8 mouse cellular contexts compared by ENCODE assay signal in the genomic region with DNA sequence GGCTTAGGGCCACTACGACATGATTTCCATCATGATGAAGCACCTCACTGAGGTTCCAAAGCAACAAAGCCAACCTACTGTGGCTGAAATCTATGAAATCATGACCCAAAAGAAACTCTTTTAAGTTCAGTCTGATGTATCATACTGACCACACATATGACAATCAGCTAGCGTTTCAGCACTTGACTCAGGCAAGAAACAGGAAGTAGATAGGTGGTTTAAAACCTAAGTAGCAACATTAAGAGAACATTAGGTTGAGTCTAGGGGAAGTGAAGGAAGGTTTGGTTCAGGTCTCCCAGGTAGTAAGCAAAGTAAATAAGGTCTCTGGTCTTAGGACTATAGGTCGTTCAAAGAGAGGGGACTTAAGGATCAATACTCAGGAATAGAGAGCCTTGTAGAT. TPM values are rescaled to one million over a fixed set of nuclear protein-coding genes. Genes with fewer than 3 reads are reported as not detected.
DNase-seq lines count a peak whose midpoint lies in the region; ATAC-seq and TF ChIP-seq lines count a peak whose summit lies in the region.

No protein-coding gene starts in this region.

- WGBS in heart, embryonic 15.5 days = 55% methylated on average over 3 of the region's 3 CpGs
- WGBS in hindbrain, embryonic 15.5 days = 73% methylated on average over 3 of the region's 3 CpGs
- 72% methylated on average over 3 of the region's 3 CpGs for WGBS in midbrain, embryonic 11.5 days

- peaks cover 33% of the 10 kb centered on the region for H3K36me3 ChIP-seq in heart, embryonic 15.5 days
- H3K36me3 ChIP-seq in hindbrain, embryonic 15.5 days = peaks cover 15% of the 10 kb centered on the region
- peaks cover 7% of the 10 kb centered on the region; the same call in 1 of the 2 replicates for H3K36me3 ChIP-seq in midbrain, embryonic 11.5 days (ENCODE audit: control insufficient read depth, insufficient read depth, low read length)

- H3K4me2 ChIP-seq in heart, embryonic 15.5 days = peak overlapping the region; percentile 87
- H3K4me2 ChIP-seq in hindbrain, embryonic 15.5 days = peak overlapping the region; percentile 78
- H3K4me2 ChIP-seq in midbrain, embryonic 11.5 days = peak overlapping the region; percentile 88

- H3K9me3 ChIP-seq in heart, embryonic 15.5 days (replicated peaks) = no peaks in the 10 kb centered on the region
- no peaks in the 10 kb centered on the region for H3K9me3 ChIP-seq in hindbrain, embryonic 15.5 days
- no peaks in the 10 kb centered on the region for H3K9me3 ChIP-seq in midbrain, embryonic 11.5 days (ENCODE audit: control insufficient read depth, low read length)

- H3K27me3 ChIP-seq in heart, embryonic 15.5 days = no peaks in the 10 kb centered on the region
- no peaks in the 10 kb centered on the region for H3K27me3 ChIP-seq in hindbrain, embryonic 15.5 days
- no peaks in the 10 kb centered on the region for H3K27me3 ChIP-seq in midbrain, embryonic 11.5 days (ENCODE audit: control insufficient read depth, insufficient read depth, low read length)

- H3K9ac ChIP-seq in heart, embryonic 15.5 days = 0 out of 2 replicates have a peak overlapping the region, but pooled peaks have one; percentile 87
- H3K9ac ChIP-seq in hindbrain, embryonic 15.5 days = peak overlapping the region; percentile 86; the same call in 1 of the 2 replicates
- H3K9ac ChIP-seq in midbrain, embryonic 11.5 days (ENCODE audit: low read length) = peak overlapping the region; percentile 67

- H3K4me1 ChIP-seq in heart, embryonic 15.5 days (replicated peaks) = peaks cover 13% of the 10 kb centered on the region
- H3K4me1 ChIP-seq in bone marrow macrophage, adult 2 months (ENCODE audit: control insufficient read depth, insufficient read depth, low read length) = peaks cover 5% of the 10 kb centered on the region
- peaks cover 22% of the 10 kb centered on the region for H3K4me1 ChIP-seq in hindbrain, embryonic 15.5 days (replicated peaks)
- peaks cover 11% of the 10 kb centered on the region for H3K4me1 ChIP-seq in midbrain, embryonic 11.5 days (ENCODE audit: control insufficient read depth, insufficient read depth, low read length)

- H3K27ac ChIP-seq in heart, embryonic 15.5 days = no peak overlapping the region
- no peak overlapping the region for H3K27ac ChIP-seq in bone marrow macrophage, adult 2 months (ENCODE audit: insufficient read depth, low read depth, low read length)
- H3K27ac ChIP-seq in hindbrain, embryonic 15.5 days (replicated peaks) = no peak overlapping the region
- no peak overlapping the region for H3K27ac ChIP-seq in midbrain, embryonic 11.5 days (ENCODE audit: low read depth, low read length)

- no peak for ATAC-seq in heart, embryonic 15.5 days (replicated peaks; ENCODE audit: insufficient number of reproducible peaks, insufficient read depth, low FRiP score, low read depth)
- ATAC-seq in hindbrain, embryonic 15.5 days (ENCODE audit: low FRiP score, low read depth) = no peak
- no peak for ATAC-seq in midbrain, embryonic 11.5 days (ENCODE audit: low FRiP score)

- DNase-seq in heart, adult 8-10 months (ENCODE audit: low spot score) = no peak
- DNase-seq in midbrain, embryonic 11.5 days (ENCODE audit: low spot score, missing footprints) = no peak
- DNase-seq in thymus, adult 18-20 months = no peak
- DNase-seq in gastrocnemius, postnatal 10 days = no peak
- no peak for DNase-seq in layer of hippocampus, postnatal 10 days (ENCODE audit: low spot score in 2 of 2)

- H3K4me3 ChIP-seq in heart, embryonic 15.5 days = peak overlapping the region; percentile 88
- peak overlapping the region; percentile 86 for H3K4me3 ChIP-seq in bone marrow macrophage, adult 2 months (ENCODE audit: insufficient read depth, low read length)
- H3K4me3 ChIP-seq in hindbrain, embryonic 15.5 days = peak overlapping the region; percentile 91
- H3K4me3 ChIP-seq in midbrain, embryonic 11.5 days (ENCODE audit: low read depth, low read length) = peak overlapping the region; percentile 58

- no peak for TF ChIP-seq POLR2A in bone marrow macrophage, adult 2 months (IDR thresholded peaks at IDR 0.05; ENCODE audit: borderline replicate concordance, low read depth, low read length)

- no peak for TF ChIP-seq CTCF in bone marrow macrophage, adult 2 months (IDR thresholded peaks at IDR 0.05; ENCODE audit: low read depth, low read length)

RNA-seq across cellular contexts. Expression of a gene that starts 1.0 kb away (rescaled TPM):
- polyA plus RNA-seq in heart, embryonic 15.5 days (2015; fragmentation: Nextera tagmentation; extraction: Ambion mirVana) = 41.2 and 59.1 TPM in 2 replicates
- 10 to 100 TPM; 45.0 to 54.1 (median 49.1) TPM for total RNA-seq in heart, adult 8-10 months (2022)
- 73.8 and 81.0 TPM in 2 replicates for polyA plus RNA-seq in bone marrow macrophage, adult 2 months (2012; ENCODE audit: insufficient read depth, insufficient read length, missing spikeins)
- polyA plus RNA-seq in hindbrain, embryonic 15.5 days (2015; fragmentation: Nextera tagmentation; extraction: Ambion mirVana) = 85.7 and 89.4 TPM in 2 replicates
- 71.9 and 74.5 TPM in 2 replicates for polyA plus RNA-seq in midbrain, embryonic 11.5 days (2014; fragmentation: Nextera tagmentation; extraction: Ambion mirVana)
- 10 to 100 TPM; 67.8 to 75.8 TPM for total RNA-seq in gastrocnemius, postnatal 10 days (2021)
- total RNA-seq in layer of hippocampus, postnatal 10 days (2021) = 100 to 1,000 TPM; 117 to 124 TPM

RNA-seq across cellular contexts. Expression of a gene that starts 22.1 kb away (rescaled TPM):
- polyA plus RNA-seq in heart, embryonic 15.5 days (2015; fragmentation: Nextera tagmentation; extraction: Ambion mirVana) = 18.4 and 22.7 TPM in 2 replicates
- 10 to 100 TPM; 12.7 to 20.9 (median 17.6) TPM for total RNA-seq in heart, adult 8-10 months (2022)
- polyA plus RNA-seq in bone marrow macrophage, adult 2 months (2012; ENCODE audit: insufficient read depth, insufficient read length, missing spikeins) = 5.4 and 7.6 TPM in 2 replicates
- 11.1 and 12.6 TPM in 2 replicates for polyA plus RNA-seq in hindbrain, embryonic 15.5 days (2015; fragmentation: Nextera tagmentation; extraction: Ambion mirVana)
- 39.5 and 39.6 TPM in 2 replicates for polyA plus RNA-seq in midbrain, embryonic 11.5 days (2014; fragmentation: Nextera tagmentation; extraction: Ambion mirVana)
- total RNA-seq in gastrocnemius, postnatal 10 days (2021) = 10 to 100 TPM; 35.0 to 35.3 TPM
- 10 to 100 TPM; 15.9 to 17.7 TPM for total RNA-seq in layer of hippocampus, postnatal 10 days (2021)

RNA-seq across cellular contexts. Expression of a gene that starts 22.4 kb away (rescaled TPM):
- 208 and 244 TPM in 2 replicates for polyA plus RNA-seq in heart, embryonic 15.5 days (2015; fragmentation: Nextera tagmentation; extraction: Ambion mirVana)
- total RNA-seq in heart, adult 8-10 months (2022) = 100 to 1,000 TPM; 149 to 170 (median 159) TPM
- polyA plus RNA-seq in bone marrow macrophage, adult 2 months (2012; ENCODE audit: insufficient read depth, insufficient read length, missing spikeins) = 109 and 118 TPM in 2 replicates
- polyA plus RNA-seq in hindbrain, embryonic 15.5 days (2015; fragmentation: Nextera tagmentation; extraction: Ambion mirVana) = 179 and 185 TPM in 2 replicates
- polyA plus RNA-seq in midbrain, embryonic 11.5 days (2014; fragmentation: Nextera tagmentation; extraction: Ambion mirVana) = 417 and 427 TPM in 2 replicates
- 100 to 1,000 TPM; 141 to 143 TPM for total RNA-seq in gastrocnemius, postnatal 10 days (2021)
- 100 to 1,000 TPM; 101 to 102 TPM for total RNA-seq in layer of hippocampus, postnatal 10 days (2021)

RNA-seq across cellular contexts. Expression of a gene that starts 30.4 kb away (rescaled TPM):
- not detected in 2 replicates for polyA plus RNA-seq in heart, embryonic 15.5 days (2015; fragmentation: Nextera tagmentation; extraction: Ambion mirVana)
- total RNA-seq in heart, adult 8-10 months (2022) = not detected
- polyA plus RNA-seq in bone marrow macrophage, adult 2 months (2012; ENCODE audit: insufficient read depth, insufficient read length, missing spikeins) = 2.8 TPM in 1 of 2 replicates, not detected in the other
- not detected in 2 replicates for polyA plus RNA-seq in hindbrain, embryonic 15.5 days (2015; fragmentation: Nextera tagmentation; extraction: Ambion mirVana)
- 0.37 TPM in 1 of 2 replicates, not detected in the other for polyA plus RNA-seq in midbrain, embryonic 11.5 days (2014; fragmentation: Nextera tagmentation; extraction: Ambion mirVana)
- not detected for total RNA-seq in gastrocnemius, postnatal 10 days (2021)
- not detected for total RNA-seq in layer of hippocampus, postnatal 10 days (2021)

RNA-seq across cellular contexts. Expression of a gene that starts 42.3 kb away (rescaled TPM):
- 0.15 TPM in 1 of 2 replicates, not detected in the other for polyA plus RNA-seq in heart, embryonic 15.5 days (2015; fragmentation: Nextera tagmentation; extraction: Ambion mirVana)
- total RNA-seq in heart, adult 8-10 months (2022) = not detected
- polyA plus RNA-seq in bone marrow macrophage, adult 2 months (2012; ENCODE audit: insufficient read depth, insufficient read length, missing spikeins) = not detected in 2 replicates
- 0.71 and 0.94 TPM in 2 replicates for polyA plus RNA-seq in hindbrain, embryonic 15.5 days (2015; fragmentation: Nextera tagmentation; extraction: Ambion mirVana)
- not detected in 2 replicates for polyA plus RNA-seq in midbrain, embryonic 11.5 days (2014; fragmentation: Nextera tagmentation; extraction: Ambion mirVana)
- total RNA-seq in gastrocnemius, postnatal 10 days (2021) = not detected
- total RNA-seq in layer of hippocampus, postnatal 10 days (2021) = 1 to 10 TPM; 2.4 to 3.2 TPM
